Mouse (Mus musculus) embryonic facial prominence, embryonic 10.5 days (tissue): Measurements from ENCODE around the gene Gm17467. TPM values are rescaled to one million over a fixed set of nuclear protein-coding genes. Genes with fewer than 3 reads are reported as not detected.
"Not testable (repeated sequence)": the region's sequence is repeated elsewhere in the genome, so short reads cannot be mapped to it uniquely, and the experiment has no call there.

Experiments used
- DNase-seq: peaks from one replicate; pipeline ENCODE4 v3.0.0-alpha.2; 2017; ENCODE audit warnings: low spot score
- H3K27ac ChIP-seq: fragments of 300-500 bp; sonication (generic); replicated peaks from 2 replicates; pipeline ENCODE4 v1.5.1; 2016; ENCODE audit warnings: mild to moderate bottlenecking
- H3K27me3 ChIP-seq: fragments of 300-500 bp; sonication (generic); replicated peaks from 2 replicates; pipeline ENCODE4 v1.6.1; 2016; ENCODE audit warnings: low read depth, mild to moderate bottlenecking; ENCODE audit not compliant: poor library complexity, severe bottlenecking
- H3K36me3 ChIP-seq: fragments of 300-500 bp; sonication (generic); replicated peaks from 2 replicates; pipeline ENCODE4 v1.6.1; 2016; ENCODE audit warnings: mild to moderate bottlenecking, moderate library complexity
- H3K4me1 ChIP-seq: fragments of 300-500 bp; sonication (generic); 2 replicates; pipeline ENCODE4 v1.6.1; 2016
- H3K4me3 ChIP-seq: fragments of 300-500 bp; sonication (generic); 2 replicates; pipeline ENCODE4 v1.5.1; 2016; ENCODE audit warnings: mild to moderate bottlenecking, moderate library complexity
- H3K9me3 ChIP-seq: fragments of 300-500 bp; sonication (generic); 2 replicates; pipeline ENCODE4 v1.6.1; 2016; ENCODE audit warnings: mild to moderate bottlenecking
- WGBS: fragments of 180-500 bp; shearing (Covaris S2); methylation state at CpG from one replicate; pipeline ENCODE4 v1.1.7; 2016; 5-methylcytosine and 5-hydroxymethylcytosine counted together
- polyA plus RNA-seq: library from polyadenylated mRNA; unstranded; fragments of >200 nt; fragmentation: Nextera tagmentation; extraction: Ambion mirVana; gene quantifications from 2 replicates; pipeline ENCODE4 v1.2.1, GENCODE M21; 2016

Gm17467 gene
- not detected in 2 replicates for polyA plus RNA-seq

DNA sequence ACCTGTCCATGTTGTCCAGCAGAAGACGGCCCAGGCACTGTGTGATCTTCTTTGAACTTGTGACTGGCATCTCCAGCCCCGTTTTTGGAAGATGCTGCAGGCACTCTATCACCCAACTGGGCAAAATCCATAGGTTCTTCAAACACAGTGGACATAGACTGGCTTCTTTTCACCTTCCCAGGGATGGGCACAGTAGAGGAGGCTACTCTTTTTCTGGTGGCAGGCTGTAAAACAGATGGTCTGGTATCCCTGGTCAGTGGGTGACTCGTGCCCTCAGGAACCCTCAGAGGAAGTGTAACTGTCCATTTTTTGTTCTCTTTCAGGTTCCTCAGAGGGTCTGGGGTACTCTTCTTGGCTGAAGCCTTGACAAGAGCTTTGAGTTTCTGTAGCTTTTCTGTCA, at the start of gene Gm17467:
Gm17467 (minus strand) TSS at position 101 of the 400 bp plus-strand sequence.
- DNase-seq, H3K27ac ChIP-seq, H3K4me1 ChIP-seq, H3K36me3 ChIP-seq, H3K4me3 ChIP-seq, H3K27me3 ChIP-seq, H3K9me3 ChIP-seq: not testable (repeated sequence)
- no CpG with 5 or more reads among the region's 3 CpGs for WGBS

Other genes with a start within 250 kb of the Gm17467 start
- not detected in 2 replicates for gene Cldn34c2, start 123.1 kb downstream of the Gm17467 start, polyA plus RNA-seq
- gene Cldn34c3, start 88.9 kb upstream of the Gm17467 start, polyA plus RNA-seq: not detected in 2 replicates